Mouse (Mus musculus) liver, embryonic 15.5 days (tissue): ENCODE results near the gene Josd1. TPM values are rescaled to one million over a fixed set of nuclear protein-coding genes. Genes with fewer than 3 reads are reported as not detected.

Source experiments
- ATAC-seq: fragments of 200-750 bp; cut with Nextera tagmentation; 2 replicates; pipeline ENCODE4 v1.8.0; 2017; ENCODE audit warnings: moderate number of reproducible peaks, mild to moderate bottlenecking, moderate library complexity; ENCODE audit not compliant: insufficient read depth
- H3K27ac ChIP-seq: fragments of 300-500 bp; sonication (generic); replicated peaks from 2 replicates; pipeline ENCODE4 v1.5.1; 2015; ENCODE audit warnings: mild to moderate bottlenecking, inconsistent platforms
- H3K27me3 ChIP-seq: fragments of 300-500 bp; sonication (generic); 2 replicates; pipeline ENCODE4 v1.6.1; 2015; ENCODE audit warnings: mild to moderate bottlenecking, inconsistent platforms
- H3K36me3 ChIP-seq: fragments of 300-500 bp; sonication (generic); replicated peaks from 2 replicates; pipeline ENCODE4 v1.6.1; 2015; ENCODE audit warnings: moderate library complexity, mild to moderate bottlenecking, inconsistent platforms
- H3K4me1 ChIP-seq: fragments of 300-500 bp; sonication (generic); replicated peaks from 2 replicates; pipeline ENCODE4 v1.6.1; 2015; ENCODE audit warnings: inconsistent platforms
- H3K4me2 ChIP-seq: fragments of 300-500 bp; sonication (generic); 2 replicates; pipeline ENCODE4 v1.6.1; 2015; ENCODE audit warnings: moderate library complexity, mild to moderate bottlenecking, inconsistent platforms
- H3K4me3 ChIP-seq: fragments of 300-500 bp; sonication (generic); replicated peaks from 2 replicates; pipeline ENCODE4 v1.5.1; 2015; ENCODE audit warnings: mild to moderate bottlenecking, inconsistent platforms
- H3K9ac ChIP-seq: fragments of 300-500 bp; sonication (generic); 2 replicates; pipeline ENCODE4 v1.6.1; 2015; ENCODE audit warnings: moderate library complexity, mild to moderate bottlenecking, inconsistent platforms
- H3K9me3 ChIP-seq: fragments of 300-500 bp; sonication (generic); replicated peaks from 2 replicates; pipeline ENCODE4 v1.6.1; 2016; ENCODE audit warnings: inconsistent platforms
- WGBS: fragments of 180-500 bp; shearing (Covaris S2); methylation state at CpG from one replicate; pipeline ENCODE4 v1.1.7; 2015; ENCODE audit warnings: mixed read lengths; ENCODE audit not compliant: insufficient replicate concordance; 5-methylcytosine and 5-hydroxymethylcytosine counted together
- polyA plus RNA-seq: library from polyadenylated mRNA; unstranded; fragments of >200 nt; fragmentation: Nextera tagmentation; extraction: Ambion mirVana; gene quantifications from 2 replicates; pipeline ENCODE4 v1.2.1, GENCODE M21; 2015

Josd1 gene
- polyA plus RNA-seq, 1 experiment from 2014 or later, result 20.1 TPM

GRCm38 (mm10) chr15:79658531-79659375 lies 29.0 kb downstream of the Josd1 start, which contains the start of the genes Fam227a and Cby1:
Fam227a (minus strand) TSS chr15:79658956.
Cby1 (plus strand) TSS chr15:79659199.
- Histone ChIP-seq H3K27ac (peak within 1 kb of the TSS; percentile 90), H3K9ac (peak within 1 kb of the TSS; percentile 68), H3K4me2 (peak within 1 kb of the TSS; percentile 98), H3K4me1 (peaks cover 21% of the 10 kb centered on the region), H3K27me3 (no peaks in the 10 kb centered on the region), H3K36me3 (no peaks in the 10 kb centered on the region), H3K9me3 (no peaks in the 10 kb centered on the region), H3K4me3 (peak within 1 kb of the TSS; percentile 82)
- peak; percentile 88 for ATAC-seq
- under 1% methylated on average over 55 of the region's 55 CpGs for WGBS

GRCm38 (mm10) chr15:79657837-79658530 lies 29.7 kb downstream of the Josd1 start:
- peak overlapping the region; percentile 82 for H3K4me3 ChIP-seq
- WGBS, result 2% methylated on average over 16 of the region's 16 CpGs
- no peaks in the 10 kb centered on the region for H3K27me3 ChIP-seq
- no peaks in the 10 kb centered on the region for H3K9me3 ChIP-seq
- peaks cover 21% of the 10 kb centered on the region for H3K4me1 ChIP-seq
- H3K4me2 ChIP-seq, result peak overlapping the region; percentile 98
- peak; percentile 49 for ATAC-seq
- no peaks in the 10 kb centered on the region for H3K36me3 ChIP-seq
- peak overlapping the region; percentile 68 for H3K9ac ChIP-seq
- H3K27ac ChIP-seq, result peak overlapping the region; percentile 90

GRCm38 (mm10) chr15:79656451-79656850 lies 31.3 kb downstream of the Josd1 start:
- Histone ChIP-seq H3K27me3 (no peaks in the 10 kb centered on the region), H3K9me3 (no peaks in the 10 kb centered on the region), H3K9ac (no peak overlapping the region), H3K27ac (no peak overlapping the region), H3K4me1 (peaks cover 21% of the 10 kb centered on the region), H3K4me3 (no peak overlapping the region), H3K36me3 (no peaks in the 10 kb centered on the region), H3K4me2 (no peak overlapping the region)
- no peak for ATAC-seq
- 88% methylated on average over 14 of the region's 14 CpGs for WGBS

GRCm38 (mm10) chr15:79651481-79651880 lies 36.2 kb downstream of the Josd1 start:
- Histone ChIP-seq H3K9ac (no peak overlapping the region), H3K27ac (no peak overlapping the region), H3K4me1 (no peaks in the 10 kb centered on the region), H3K4me2 (no peak overlapping the region), H3K36me3 (no peaks in the 10 kb centered on the region), H3K4me3 (no peak overlapping the region), H3K9me3 (no peaks in the 10 kb centered on the region), H3K27me3 (no peaks in the 10 kb centered on the region)
- no peak for ATAC-seq
- 60% methylated on average over 4 of the region's 4 CpGs for WGBS

- Histone ChIP-seq H3K27ac (no peak overlapping the region), H3K4me3 (no peak overlapping the region), H3K9me3 (no peaks in the 10 kb centered on the region), H3K4me2 (no peak overlapping the region), H3K36me3 (no peaks in the 10 kb centered on the region), H3K27me3 (no peaks in the 10 kb centered on the region), H3K4me1 (no peaks in the 10 kb centered on the region), H3K9ac (no peak overlapping the region)
- no peak for ATAC-seq
Measured at GRCm38 (mm10) chr15:79650569-79650968, 37.1 kb downstream of the Josd1 start.

GRCm38 (mm10) chr15:79648130-79648529 lies 39.6 kb downstream of the Josd1 start:
- Histone ChIP-seq H3K27ac (no peak overlapping the region), H3K9me3 (no peaks in the 10 kb centered on the region), H3K4me1 (no peaks in the 10 kb centered on the region), H3K36me3 (no peaks in the 10 kb centered on the region), H3K27me3 (no peaks in the 10 kb centered on the region), H3K4me2 (no peak overlapping the region), H3K9ac (no peak overlapping the region), H3K4me3 (no peak overlapping the region)
- ATAC-seq, result no peak
- WGBS, result 68% methylated on average over 12 of the region's 12 CpGs

GRCm38 (mm10) chr15:79645483-79645882 lies 42.2 kb downstream of the Josd1 start:
- Histone ChIP-seq H3K4me3 (no peak overlapping the region), H3K9me3 (no peaks in the 10 kb centered on the region), H3K4me1 (no peaks in the 10 kb centered on the region), H3K36me3 (no peaks in the 10 kb centered on the region), H3K9ac (no peak overlapping the region), H3K4me2 (no peak overlapping the region), H3K27me3 (no peaks in the 10 kb centered on the region), H3K27ac (no peak overlapping the region)
- 46% methylated on average over 2 of the region's 2 CpGs for WGBS
- no peak for ATAC-seq

- Histone ChIP-seq H3K36me3 (no peaks in the 10 kb centered on the region), H3K4me3 (no peak overlapping the region), H3K9me3 (no peaks in the 10 kb centered on the region), H3K4me1 (no peaks in the 10 kb centered on the region), H3K27ac (no peak overlapping the region), H3K4me2 (no peak overlapping the region), H3K27me3 (no peaks in the 10 kb centered on the region), H3K9ac (no peak overlapping the region; the same call in 1 of the 2 replicates)
- no peak for ATAC-seq
- 45% methylated on average over 12 of the region's 12 CpGs for WGBS
Measured at GRCm38 (mm10) chr15:79641135-79641817, 46.4 kb downstream of the Josd1 start.

GRCm38 (mm10) chr15:79630471-79630870 lies 57.2 kb downstream of the Josd1 start:
- Histone ChIP-seq H3K9ac (no peak overlapping the region), H3K36me3 (no peaks in the 10 kb centered on the region), H3K4me2 (no peak overlapping the region), H3K4me1 (no peaks in the 10 kb centered on the region), H3K4me3 (no peak overlapping the region), H3K9me3 (no peaks in the 10 kb centered on the region), H3K27ac (no peak overlapping the region), H3K27me3 (no peaks in the 10 kb centered on the region)
- no peak for ATAC-seq
- 49% methylated on average over 2 of the region's 2 CpGs for WGBS
